Mouse (Mus musculus): ENCODE measurements around the gene Actl6b. TPM values are rescaled to one million over a fixed set of nuclear protein-coding genes. Genes with fewer than 3 reads are reported as not detected.

The Actl6b gene
- polyA plus RNA-seq, 1 experiment from 2014 or later = 7.3 TPM

DNA sequence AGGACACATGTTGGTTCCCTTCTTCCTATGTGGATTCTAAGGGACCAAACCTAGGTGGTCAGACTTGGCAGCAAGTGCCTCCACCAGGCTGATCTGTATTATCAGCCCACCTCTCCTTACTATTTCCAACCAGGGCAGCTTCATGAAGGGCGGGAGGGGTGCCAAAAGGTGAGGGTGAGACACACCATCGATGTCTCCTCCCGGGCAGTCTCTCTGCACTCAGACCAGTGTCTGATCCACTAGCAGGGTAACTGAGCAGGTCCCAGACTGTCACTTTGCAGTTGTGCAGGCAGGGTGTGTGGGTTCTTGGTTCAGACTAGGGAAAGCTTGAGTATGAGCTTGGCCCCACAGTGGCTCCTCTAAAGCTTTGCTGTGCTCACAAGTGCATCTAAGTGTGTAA, 38.5 kb upstream of the Actl6b start:
- Histone ChIP-seq H3K4me2 (replicated peaks; ENCODE audit: low read depth, low read length) (no peak overlapping the region), H3K4me3 (ENCODE audit: low read depth, low read length) (no peak overlapping the region), H3K27me3 (ENCODE audit: control insufficient read depth, insufficient read depth, low read length) (no peaks in the 10 kb centered on the region), H3K9ac (replicated peaks; ENCODE audit: low read depth, low read length) (no peak overlapping the region), H3K9me3 (ENCODE audit: control insufficient read depth, low read depth, low read length) (no peaks in the 10 kb centered on the region), H3K4me1 (ENCODE audit: control insufficient read depth, insufficient read depth, low read length) (peaks cover 14% of the 10 kb centered on the region), H3K27ac (ENCODE audit: low read length) (no peak overlapping the region), H3K36me3 (ENCODE audit: control insufficient read depth, insufficient read depth, low read length) (peaks cover 27% of the 10 kb centered on the region)
- whole genome bisulfite sequencing = 92% methylated on average over 3 of the region's 3 CpGs
- ATAC-seq (ENCODE audit: insufficient number of reproducible peaks, insufficient read depth, low FRiP score, low read depth) = no peak

DNA sequence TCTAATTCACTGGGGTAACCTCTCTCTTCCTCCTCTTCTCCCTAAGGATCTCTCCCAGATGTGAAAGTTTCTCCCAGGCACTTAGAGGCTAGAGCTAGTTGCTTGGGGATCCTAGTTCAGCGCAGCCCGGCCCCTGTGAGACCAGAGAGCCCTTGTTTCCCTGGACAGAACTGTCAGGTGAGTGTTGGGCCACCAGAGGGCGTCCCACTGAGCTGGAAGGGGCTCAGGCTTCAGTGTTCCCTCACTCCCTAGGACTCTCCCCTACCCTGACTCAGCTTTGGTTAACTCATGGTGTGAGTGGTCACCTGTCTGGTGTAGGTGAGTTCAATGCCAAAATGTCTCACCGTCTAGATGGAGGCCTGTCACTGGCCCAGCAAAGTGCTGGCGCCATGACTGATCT, 34.9 kb upstream of the Actl6b start, which contains the start of gene Gigyf1:
Gene Gigyf1, plus strand, starts transcription at position 113 of the 400 bp plus-strand sequence.
- no peak for ATAC-seq (ENCODE audit: insufficient number of reproducible peaks, insufficient read depth, low FRiP score, low read depth)
- Histone ChIP-seq H3K4me2 (replicated peaks; ENCODE audit: low read depth, low read length) (no peak within 1 kb of the TSS), H3K27ac (ENCODE audit: low read length) (no peak within 1 kb of the TSS), H3K4me1 (ENCODE audit: control insufficient read depth, insufficient read depth, low read length) (no peaks in the 10 kb centered on the region), H3K9me3 (ENCODE audit: control insufficient read depth, low read depth, low read length) (no peaks in the 10 kb centered on the region), H3K27me3 (ENCODE audit: control insufficient read depth, insufficient read depth, low read length) (no peaks in the 10 kb centered on the region), H3K9ac (replicated peaks; ENCODE audit: low read depth, low read length) (no peak within 1 kb of the TSS), H3K36me3 (ENCODE audit: control insufficient read depth, insufficient read depth, low read length) (peaks cover 63% of the 10 kb centered on the region), H3K4me3 (ENCODE audit: low read depth, low read length) (no peak within 1 kb of the TSS)
- 68% methylated on average over 5 of the region's 5 CpGs for WGBS

DNA sequence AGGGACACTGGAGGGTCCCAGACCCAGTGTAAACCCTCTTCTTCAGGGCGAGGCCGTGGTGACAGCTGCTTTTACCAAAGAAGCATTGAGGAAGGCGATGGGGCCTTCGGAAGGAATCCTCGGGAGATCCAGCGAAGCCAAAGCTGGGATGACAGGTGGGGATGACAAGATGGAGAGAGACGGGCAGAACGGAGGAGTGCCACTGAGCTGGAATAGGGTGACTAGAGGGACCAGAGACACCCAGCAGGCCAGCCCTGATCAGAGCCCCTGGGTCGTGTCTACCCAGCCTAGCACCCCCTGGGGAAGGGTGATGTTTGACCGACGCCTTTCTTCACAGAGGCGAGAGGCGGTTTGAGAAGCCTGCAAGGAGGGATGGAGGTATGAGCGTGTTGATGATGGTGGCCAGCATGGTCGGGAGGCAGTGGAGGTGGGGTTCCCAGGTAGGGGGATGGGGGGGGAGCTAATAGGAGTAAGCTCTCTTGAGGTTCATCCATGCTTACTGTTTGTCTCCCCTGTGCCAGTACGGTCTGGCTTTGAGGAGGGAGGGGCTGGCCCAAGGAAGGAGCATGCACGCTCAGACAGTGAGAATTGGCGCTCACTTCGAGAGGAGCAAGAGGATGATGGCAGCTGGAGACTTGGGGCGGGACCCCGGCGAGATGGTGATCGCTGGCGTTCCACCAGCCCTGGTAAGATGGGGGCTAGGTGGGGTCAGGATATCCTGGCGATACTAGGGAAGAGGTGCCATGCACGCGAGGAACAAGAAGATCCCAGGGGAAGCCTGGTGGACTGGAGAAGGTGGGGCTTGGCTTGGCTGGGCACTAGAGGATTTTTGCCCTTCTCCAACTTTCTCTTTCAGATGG, 33.4 kb upstream of the Actl6b start:
- H3K9ac ChIP-seq (replicated peaks; ENCODE audit: low read depth, low read length) = no peak overlapping the region
- H3K27ac ChIP-seq (ENCODE audit: low read length) = no peak overlapping the region
- H3K36me3 ChIP-seq (ENCODE audit: control insufficient read depth, insufficient read depth, low read length) = peaks cover 71% of the 10 kb centered on the region
- 89% methylated on average over 27 of the region's 27 CpGs for WGBS
- ATAC-seq (ENCODE audit: insufficient number of reproducible peaks, insufficient read depth, low FRiP score, low read depth) = no peak
- H3K4me2 ChIP-seq (replicated peaks; ENCODE audit: low read depth, low read length) = no peak overlapping the region
- H3K4me3 ChIP-seq (ENCODE audit: low read depth, low read length) = no peak overlapping the region
- no peaks in the 10 kb centered on the region for H3K27me3 ChIP-seq (ENCODE audit: control insufficient read depth, insufficient read depth, low read length)
- H3K4me1 ChIP-seq (ENCODE audit: control insufficient read depth, insufficient read depth, low read length) = no peaks in the 10 kb centered on the region
- no peaks in the 10 kb centered on the region for H3K9me3 ChIP-seq (ENCODE audit: control insufficient read depth, low read depth, low read length)

DNA sequence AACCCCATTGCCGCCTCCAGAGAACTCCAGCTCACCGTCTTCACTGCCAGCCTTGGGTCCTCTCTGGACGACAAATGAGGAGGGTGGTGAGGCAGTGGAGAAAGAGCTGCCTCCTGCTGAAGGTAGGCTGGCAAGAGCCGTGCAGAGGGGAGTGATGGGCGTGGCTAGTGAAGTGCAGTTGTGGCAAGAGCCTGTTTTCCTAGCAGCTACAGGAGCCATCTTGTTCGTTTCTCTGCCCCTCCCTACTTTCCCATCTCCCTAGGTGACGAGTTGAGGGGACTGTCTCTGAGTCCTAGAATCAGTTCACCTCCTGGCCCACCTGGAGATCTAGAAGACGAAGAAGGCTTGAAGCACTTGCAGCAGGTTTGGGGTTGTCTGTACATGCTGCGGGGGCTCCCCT, 31.5 kb upstream of the Actl6b start:
- H3K4me3 ChIP-seq (ENCODE audit: low read depth, low read length) = no peak overlapping the region
- peaks cover 88% of the 10 kb centered on the region for H3K36me3 ChIP-seq (ENCODE audit: control insufficient read depth, insufficient read depth, low read length)
- no peaks in the 10 kb centered on the region for H3K27me3 ChIP-seq (ENCODE audit: control insufficient read depth, insufficient read depth, low read length)
- no peaks in the 10 kb centered on the region for H3K9me3 ChIP-seq (ENCODE audit: control insufficient read depth, low read depth, low read length)
- H3K4me1 ChIP-seq (ENCODE audit: control insufficient read depth, insufficient read depth, low read length) = 0 out of 2 replicates have a peak, but pooled peaks cover 2% of the 10 kb centered on the region
- no peak overlapping the region for H3K27ac ChIP-seq (ENCODE audit: low read length)
- 71% methylated on average over 9 of the region's 9 CpGs for WGBS
- no peak overlapping the region for H3K9ac ChIP-seq (replicated peaks; ENCODE audit: low read depth, low read length)
- H3K4me2 ChIP-seq (replicated peaks; ENCODE audit: low read depth, low read length) = no peak overlapping the region
- no peak for ATAC-seq (ENCODE audit: insufficient number of reproducible peaks, insufficient read depth, low FRiP score, low read depth)

DNA sequence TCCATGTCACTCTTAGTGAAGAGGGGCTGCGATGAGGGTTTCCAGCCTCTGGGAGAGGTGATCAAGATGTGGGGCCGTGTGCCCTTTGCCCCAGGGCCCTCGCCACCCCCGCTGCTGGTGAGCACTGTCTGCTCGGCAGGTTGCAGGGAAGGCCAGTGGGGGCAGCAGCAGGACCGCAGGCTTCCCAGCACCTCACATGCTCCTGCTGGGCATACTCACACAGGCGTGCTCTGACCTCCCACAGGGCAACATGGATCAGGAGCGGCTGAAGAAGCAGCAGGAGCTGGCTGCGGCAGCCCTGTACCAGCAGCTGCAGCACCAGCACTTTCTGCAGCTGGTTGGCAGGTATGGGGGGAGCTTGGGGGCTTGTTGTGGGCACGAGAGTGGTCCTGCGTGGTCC, 30.6 kb upstream of the Actl6b start:
- H3K27ac ChIP-seq (ENCODE audit: low read length) = no peak overlapping the region
- no peak for ATAC-seq (ENCODE audit: insufficient number of reproducible peaks, insufficient read depth, low FRiP score, low read depth)

DNA sequence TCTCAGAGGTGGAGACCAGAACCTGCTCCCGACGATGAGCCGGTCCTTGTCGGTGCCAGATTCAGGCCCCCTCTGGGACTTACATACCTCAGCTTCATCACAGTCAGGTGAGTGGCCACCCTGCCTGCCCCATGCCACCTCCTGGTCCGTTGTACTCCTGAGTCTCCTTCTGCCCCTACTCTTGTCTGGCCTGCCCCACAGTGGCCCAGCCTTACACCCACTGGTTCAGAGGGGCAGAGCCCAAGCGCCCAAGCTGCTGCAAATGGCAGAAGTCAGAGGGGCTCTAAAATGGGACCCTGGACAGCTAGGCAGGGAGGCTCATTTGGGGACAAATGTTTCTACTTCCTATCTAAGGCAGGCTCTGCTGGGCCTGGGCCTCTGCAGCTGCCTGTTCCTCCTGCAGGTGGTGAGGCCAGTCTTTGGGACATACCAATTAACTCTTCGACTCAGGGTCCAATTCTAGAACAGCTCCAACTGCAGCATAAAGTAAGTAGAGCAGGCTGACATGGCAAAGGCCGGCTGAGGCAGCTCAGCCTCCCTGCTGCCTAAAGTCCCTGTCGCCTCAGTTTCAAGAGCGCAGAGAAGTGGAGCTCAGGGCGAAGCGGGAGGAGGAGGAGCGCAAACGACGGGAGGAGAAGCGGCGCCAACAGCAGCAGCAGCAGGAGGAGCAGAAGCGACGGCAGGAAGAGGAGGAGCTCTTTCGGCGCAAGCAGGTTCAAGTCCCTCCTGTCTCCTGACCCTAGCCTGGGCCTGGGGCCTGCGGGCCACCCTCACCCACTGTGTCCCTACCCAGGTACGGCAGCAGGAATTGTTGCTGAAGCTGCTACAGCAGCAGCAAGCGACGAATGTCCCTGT, 29.7 kb upstream of the Actl6b start:
- 88% methylated on average over 25 of the region's 25 CpGs for WGBS
- ATAC-seq (ENCODE audit: insufficient number of reproducible peaks, insufficient read depth, low FRiP score, low read depth) = no peak
- H3K4me3 ChIP-seq (ENCODE audit: low read depth, low read length) = no peak overlapping the region
- no peak overlapping the region for H3K4me2 ChIP-seq (replicated peaks; ENCODE audit: low read depth, low read length)
- H3K9ac ChIP-seq (replicated peaks; ENCODE audit: low read depth, low read length) = no peak overlapping the region
- H3K9me3 ChIP-seq (ENCODE audit: control insufficient read depth, low read depth, low read length) = no peaks in the 10 kb centered on the region
- H3K4me1 ChIP-seq (ENCODE audit: control insufficient read depth, insufficient read depth, low read length) = 0 out of 2 replicates have a peak, but pooled peaks cover 2% of the 10 kb centered on the region
- peaks cover 96% of the 10 kb centered on the region for H3K36me3 ChIP-seq (ENCODE audit: control insufficient read depth, insufficient read depth, low read length)
- H3K27me3 ChIP-seq (ENCODE audit: control insufficient read depth, insufficient read depth, low read length) = no peaks in the 10 kb centered on the region
- no peak overlapping the region for H3K27ac ChIP-seq (ENCODE audit: low read length)

More for the DNA sequence above, 30.6 kb upstream of the Actl6b start:
- Histone ChIP-seq H3K9me3 (ENCODE audit: control insufficient read depth, low read depth, low read length) (no peaks in the 10 kb centered on the region), H3K4me2 (replicated peaks; ENCODE audit: low read depth, low read length) (no peak overlapping the region), H3K36me3 (ENCODE audit: control insufficient read depth, insufficient read depth, low read length) (peaks cover 92% of the 10 kb centered on the region), H3K4me1 (ENCODE audit: control insufficient read depth, insufficient read depth, low read length) (0 out of 2 replicates have a peak, but pooled peaks cover 2% of the 10 kb centered on the region), H3K4me3 (ENCODE audit: low read depth, low read length) (no peak overlapping the region), H3K9ac (replicated peaks; ENCODE audit: low read depth, low read length) (no peak overlapping the region), H3K27me3 (ENCODE audit: control insufficient read depth, insufficient read depth, low read length) (no peaks in the 10 kb centered on the region)
- WGBS = 73% methylated on average over 11 of the region's 11 CpGs

DNA sequence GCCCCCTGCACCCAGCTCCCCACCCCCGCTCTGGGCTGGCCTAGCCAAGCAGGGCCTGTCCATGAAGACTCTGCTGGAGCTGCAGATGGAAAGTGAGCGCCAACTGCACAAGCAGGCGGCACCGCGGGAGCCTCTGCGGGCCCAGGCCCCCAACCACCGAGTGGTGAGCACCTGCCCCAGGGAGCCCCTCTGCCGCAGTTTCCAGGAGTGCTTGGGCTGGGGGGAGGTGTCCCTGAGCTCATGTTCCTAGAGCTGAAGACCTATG, 29.1 kb upstream of the Actl6b start:
- H3K27ac ChIP-seq (ENCODE audit: low read length) = no peak overlapping the region
- WGBS = 88% methylated on average over 8 of the region's 8 CpGs
- 0 out of 2 replicates have a peak, but pooled peaks cover 2% of the 10 kb centered on the region for H3K4me1 ChIP-seq (ENCODE audit: control insufficient read depth, insufficient read depth, low read length)
- no peak overlapping the region for H3K4me3 ChIP-seq (ENCODE audit: low read depth, low read length)
- no peak overlapping the region for H3K9ac ChIP-seq (replicated peaks; ENCODE audit: low read depth, low read length)
- no peak for ATAC-seq (ENCODE audit: insufficient number of reproducible peaks, insufficient read depth, low FRiP score, low read depth)
- peaks cover 96% of the 10 kb centered on the region for H3K36me3 ChIP-seq (ENCODE audit: control insufficient read depth, insufficient read depth, low read length)
- no peaks in the 10 kb centered on the region for H3K27me3 ChIP-seq (ENCODE audit: control insufficient read depth, insufficient read depth, low read length)
- H3K9me3 ChIP-seq (ENCODE audit: control insufficient read depth, low read depth, low read length) = no peaks in the 10 kb centered on the region
- H3K4me2 ChIP-seq (replicated peaks; ENCODE audit: low read depth, low read length) = no peak overlapping the region

DNA sequence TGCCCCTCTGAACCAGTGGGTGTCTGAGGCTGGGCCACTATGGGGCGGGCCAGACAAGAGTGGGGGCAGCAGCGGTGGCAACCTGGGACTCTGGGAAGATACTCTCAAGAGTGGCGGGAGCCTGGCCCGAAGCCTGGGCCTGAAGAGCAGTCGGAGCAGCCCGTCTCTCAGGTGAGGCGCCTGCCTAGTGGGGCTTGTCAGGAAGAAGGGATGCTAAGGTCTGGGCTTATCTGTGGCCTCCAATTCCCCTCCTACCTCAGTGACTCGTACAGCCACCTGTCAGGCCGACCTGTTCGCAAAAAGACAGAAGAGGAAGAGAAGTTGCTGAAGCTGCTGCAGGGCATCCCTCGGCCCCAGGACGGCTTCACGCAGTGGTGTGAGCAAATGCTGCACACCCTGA, 28.6 kb upstream of the Actl6b start:
- Histone ChIP-seq H3K4me3 (ENCODE audit: low read depth, low read length) (no peak overlapping the region), H3K9me3 (ENCODE audit: control insufficient read depth, low read depth, low read length) (no peaks in the 10 kb centered on the region), H3K36me3 (ENCODE audit: control insufficient read depth, insufficient read depth, low read length) (peaks cover 96% of the 10 kb centered on the region), H3K4me1 (ENCODE audit: control insufficient read depth, insufficient read depth, low read length) (0 out of 2 replicates have a peak, but pooled peaks cover 3% of the 10 kb centered on the region), H3K27ac (ENCODE audit: low read length) (no peak overlapping the region), H3K4me2 (replicated peaks; ENCODE audit: low read depth, low read length) (no peak overlapping the region), H3K27me3 (ENCODE audit: control insufficient read depth, insufficient read depth, low read length) (no peaks in the 10 kb centered on the region), H3K9ac (replicated peaks; ENCODE audit: low read depth, low read length) (no peak overlapping the region)
- WGBS = 87% methylated on average over 13 of the region's 13 CpGs
- no peak for ATAC-seq (ENCODE audit: insufficient number of reproducible peaks, insufficient read depth, low FRiP score, low read depth)
